Mouse (Mus musculus) E14TG2a.4 (cell line): ENCODE results near the gene T2.

Source experiments
- CTCF ChIP-seq: conservative IDR thresholded peaks from 2 replicates; pipeline ENCODE4 v1.5.1; 2014; ENCODE audit warnings: low read length
- NANOG ChIP-seq: IDR thresholded peaks from 2 replicates; pipeline ENCODE4 v1.6.1; 2014; ENCODE audit warnings: borderline replicate concordance, low read length, mixed read lengths

GRCm38 (mm10) chr17:8330602-8331001 is 25.2 kb upstream of the T2 start:
- TF ChIP-seq CTCF: no peak
- no peak for TF ChIP-seq NANOG
